Mouse (Mus musculus) erythroblast, embryonic 14.5 days (primary cell): ENCODE results near the gene Nckap5.

Experiments
- GATA1 ChIP-seq: IDR thresholded peaks from 2 replicates; pipeline ENCODE4 v1.6.1; 2012; ENCODE audit warnings: low read length, inconsistent platforms, mixed read lengths
- TAL1 ChIP-seq: IDR thresholded peaks from 3 replicates; pipeline ENCODE4 v1.6.1; 2012; ENCODE audit warnings: low read length, inconsistent platforms, mixed read lengths

- TF ChIP-seq GATA1, result no peak
- no peak for TF ChIP-seq TAL1
Measured at GRCm38 (mm10) chr1:126105673-126106256, 724.8 kb downstream of the Nckap5 start.
